Mouse (Mus musculus): ENCODE results near the gene Srbd1. TPM values are rescaled to one million over a fixed set of nuclear protein-coding genes. Genes with fewer than 3 reads are reported as not detected.
A peak's percentile ranks its signal among the peaks of the same experiment; 100 is the strongest.

The Srbd1 gene
- polyA plus RNA-seq, 1 experiment, result 7.0 TPM

GRCm38 (mm10) chr17:86027577-86028199 lies 117.3 kb downstream of the Srbd1 start:
- H3K4me3 ChIP-seq (ENCODE audit: insufficient read depth, low read length), result no peak overlapping the region
- no peak overlapping the region for H3K27ac ChIP-seq (ENCODE audit: insufficient read depth, low read length)
- TF ChIP-seq CTCF (IDR thresholded peaks at IDR 0.05; ENCODE audit: extremely low read depth, insufficient read depth, low read length) (no peak), POLR2A (IDR thresholded peaks at IDR 0.05; ENCODE audit: extremely low read depth, insufficient read depth, low read length) (no peak)
- H3K4me1 ChIP-seq (ENCODE audit: control insufficient read depth, insufficient read depth, low read length), result no peaks in the 10 kb centered on the region

- Histone ChIP-seq H3K4me1 (ENCODE audit: control insufficient read depth, insufficient read depth, low read length) (no peaks in the 10 kb centered on the region), H3K4me3 (ENCODE audit: insufficient read depth, low read length) (no peak overlapping the region), H3K27ac (ENCODE audit: insufficient read depth, low read length) (no peak overlapping the region)
- TF ChIP-seq CTCF (IDR thresholded peaks at IDR 0.05; ENCODE audit: extremely low read depth, insufficient read depth, low read length) (no peak), POLR2A (IDR thresholded peaks at IDR 0.05; ENCODE audit: extremely low read depth, insufficient read depth, low read length) (no peak)
These were observed 120.4 kb downstream of the Srbd1 start for GRCm38 (mm10) chr17:86024589-86024988.

GRCm38 (mm10) chr17:86022366-86022765 lies 122.6 kb downstream of the Srbd1 start:
- H3K4me1 ChIP-seq (ENCODE audit: control insufficient read depth, insufficient read depth, low read length), result no peaks in the 10 kb centered on the region
- no peak overlapping the region for H3K27ac ChIP-seq (ENCODE audit: insufficient read depth, low read length)
- no peak for TF ChIP-seq POLR2A (IDR thresholded peaks at IDR 0.05; ENCODE audit: extremely low read depth, insufficient read depth, low read length)
- no peak for TF ChIP-seq CTCF (IDR thresholded peaks at IDR 0.05; ENCODE audit: extremely low read depth, insufficient read depth, low read length)
- H3K4me3 ChIP-seq (ENCODE audit: insufficient read depth, low read length), result no peak overlapping the region

GRCm38 (mm10) chr17:86021815-86022214 lies 123.2 kb downstream of the Srbd1 start:
- no peak overlapping the region for H3K27ac ChIP-seq (ENCODE audit: insufficient read depth, low read length)
- no peaks in the 10 kb centered on the region for H3K4me1 ChIP-seq (ENCODE audit: control insufficient read depth, insufficient read depth, low read length)
- TF ChIP-seq CTCF (IDR thresholded peaks at IDR 0.05; ENCODE audit: extremely low read depth, insufficient read depth, low read length) (no peak), POLR2A (IDR thresholded peaks at IDR 0.05; ENCODE audit: extremely low read depth, insufficient read depth, low read length) (no peak)
- H3K4me3 ChIP-seq (ENCODE audit: insufficient read depth, low read length), result no peak overlapping the region

GRCm38 (mm10) chr17:86021231-86021630 lies 123.7 kb downstream of the Srbd1 start:
- TF ChIP-seq CTCF (IDR thresholded peaks at IDR 0.05; ENCODE audit: extremely low read depth, insufficient read depth, low read length) (no peak), POLR2A (IDR thresholded peaks at IDR 0.05; ENCODE audit: extremely low read depth, insufficient read depth, low read length) (no peak)
- no peak overlapping the region for H3K27ac ChIP-seq (ENCODE audit: insufficient read depth, low read length)
- no peaks in the 10 kb centered on the region for H3K4me1 ChIP-seq (ENCODE audit: control insufficient read depth, insufficient read depth, low read length)
- no peak overlapping the region for H3K4me3 ChIP-seq (ENCODE audit: insufficient read depth, low read length)

- Histone ChIP-seq H3K4me1 (ENCODE audit: control insufficient read depth, insufficient read depth, low read length) (no peaks in the 10 kb centered on the region), H3K27ac (ENCODE audit: insufficient read depth, low read length) (no peak overlapping the region), H3K4me3 (ENCODE audit: insufficient read depth, low read length) (no peak overlapping the region)
- TF ChIP-seq POLR2A (IDR thresholded peaks at IDR 0.05; ENCODE audit: extremely low read depth, insufficient read depth, low read length) (no peak), CTCF (IDR thresholded peaks at IDR 0.05; ENCODE audit: extremely low read depth, insufficient read depth, low read length) (no peak)
These were observed 125.2 kb downstream of the Srbd1 start for GRCm38 (mm10) chr17:86019793-86020192.

- peak; percentile 44; the same call in 1 of the 2 replicates for TF ChIP-seq CTCF (IDR thresholded peaks at IDR 0.05; ENCODE audit: extremely low read depth, insufficient read depth, low read length)
- TF ChIP-seq POLR2A (IDR thresholded peaks at IDR 0.05; ENCODE audit: extremely low read depth, insufficient read depth, low read length), result no peak
- Histone ChIP-seq H3K27ac (ENCODE audit: insufficient read depth, low read length) (no peak overlapping the region), H3K4me1 (ENCODE audit: control insufficient read depth, insufficient read depth, low read length) (no peaks in the 10 kb centered on the region), H3K4me3 (ENCODE audit: insufficient read depth, low read length) (no peak overlapping the region)
These were observed 130.7 kb downstream of the Srbd1 start for GRCm38 (mm10) chr17:86014246-86014645.

- no peak for TF ChIP-seq POLR2A (IDR thresholded peaks at IDR 0.05; ENCODE audit: extremely low read depth, insufficient read depth, low read length)
- H3K27ac ChIP-seq (ENCODE audit: insufficient read depth, low read length), result no peak overlapping the region
- no peak overlapping the region for H3K4me3 ChIP-seq (ENCODE audit: insufficient read depth, low read length)
- H3K4me1 ChIP-seq (ENCODE audit: control insufficient read depth, insufficient read depth, low read length), result no peaks in the 10 kb centered on the region
These were observed 132.4 kb downstream of the Srbd1 start for GRCm38 (mm10) chr17:86012576-86012975.

- TF ChIP-seq CTCF (IDR thresholded peaks at IDR 0.05; ENCODE audit: extremely low read depth, insufficient read depth, low read length), result no peak
- no peak for TF ChIP-seq POLR2A (IDR thresholded peaks at IDR 0.05; ENCODE audit: extremely low read depth, insufficient read depth, low read length)
- H3K27ac ChIP-seq (ENCODE audit: insufficient read depth, low read length), result no peak overlapping the region
- H3K4me1 ChIP-seq (ENCODE audit: control insufficient read depth, insufficient read depth, low read length), result no peaks in the 10 kb centered on the region
- no peak overlapping the region for H3K4me3 ChIP-seq (ENCODE audit: insufficient read depth, low read length)
These were observed 133.1 kb downstream of the Srbd1 start for GRCm38 (mm10) chr17:86011849-86012248.

GRCm38 (mm10) chr17:86008401-86008800 lies 136.6 kb downstream of the Srbd1 start:
- no peak overlapping the region for H3K27ac ChIP-seq (ENCODE audit: insufficient read depth, low read length)
- TF ChIP-seq POLR2A (IDR thresholded peaks at IDR 0.05; ENCODE audit: extremely low read depth, insufficient read depth, low read length) (no peak), CTCF (IDR thresholded peaks at IDR 0.05; ENCODE audit: extremely low read depth, insufficient read depth, low read length) (no peak)
- no peaks in the 10 kb centered on the region for H3K4me1 ChIP-seq (ENCODE audit: control insufficient read depth, insufficient read depth, low read length)
- no peak overlapping the region for H3K4me3 ChIP-seq (ENCODE audit: insufficient read depth, low read length)

Measured in cortical plate, adult 2 months (tissue).